In genomic region chr3:89472280-89472679, GRCm38 (mm10) we compare ENCODE assay signal across 24 mouse cellular contexts. TPM values are rescaled to one million over a fixed set of nuclear protein-coding genes. Genes with fewer than 3 reads are reported as not detected.
"Had no signal": no experiment of that assay in that cellular context is flagged by ENCODE, and none has a peak within 500 bp of the region (broad histone marks: within the 10 kb centered on the region; RNA-seq: fewer than 3 reads in every experiment).

No protein-coding gene starts in this region.

- H3K4me1 ChIP-seq: liver, embryonic 15.5 days; midbrain, embryonic 12.5 days; neural tube, embryonic 13.5 days; neural tube, embryonic 15.5 days had no signal

- ATAC-seq: liver, postnatal 0 days; lung, postnatal 0 days; midbrain, embryonic 16.5 days had no signal

- H3K27ac ChIP-seq: liver, embryonic 15.5 days; lung, embryonic 15.5 days; macrophage; midbrain, embryonic 12.5 days; neural tube, embryonic 13.5 days; neural tube, embryonic 15.5 days had no signal

- H3K27me3 ChIP-seq: liver, embryonic 15.5 days; lung, embryonic 15.5 days; midbrain, embryonic 12.5 days; neural tube, embryonic 13.5 days; neural tube, embryonic 15.5 days had no signal

- H3K9ac ChIP-seq: liver, embryonic 15.5 days; liver, postnatal 0 days; lung, embryonic 15.5 days; midbrain, embryonic 12.5 days; neural tube, embryonic 13.5 days; neural tube, embryonic 15.5 days had no signal

- DNase-seq: liver, postnatal 0 days; lung, adult 2 months; lung, postnatal 14 days; lung, postnatal 36 days; midbrain, embryonic 14.5 days; retina, postnatal 1 day; right cerebral cortex, adult 18-20 months; right cerebral cortex, postnatal 25 days; right cerebral cortex, postnatal 4 days; spleen, adult 18-20 months; thymus, adult 18-20 months; thymus, postnatal 14 days; thymus, postnatal 36 days had no signal

- H3K4me3 ChIP-seq: liver, embryonic 15.5 days; lung, embryonic 15.5 days; midbrain, embryonic 12.5 days; myocyte; neural tube, embryonic 13.5 days; neural tube, embryonic 15.5 days had no signal

- H3K9me3 ChIP-seq: liver, embryonic 15.5 days; lung, embryonic 15.5 days; midbrain, embryonic 12.5 days; neural tube, embryonic 13.5 days; neural tube, embryonic 15.5 days had no signal

RNA-seq across cellular contexts. Expression of gene Kcnn3, which starts 47.7 kb away (rescaled TPM):
- total RNA-seq: megakaryocyte, adult 5-6 weeks; megakaryocyte-erythroid progenitor cell, adult 5-6 weeks had no signal
